Comparison of ENCODE assay signal across 2 mouse cellular contexts in the genomic region with DNA sequence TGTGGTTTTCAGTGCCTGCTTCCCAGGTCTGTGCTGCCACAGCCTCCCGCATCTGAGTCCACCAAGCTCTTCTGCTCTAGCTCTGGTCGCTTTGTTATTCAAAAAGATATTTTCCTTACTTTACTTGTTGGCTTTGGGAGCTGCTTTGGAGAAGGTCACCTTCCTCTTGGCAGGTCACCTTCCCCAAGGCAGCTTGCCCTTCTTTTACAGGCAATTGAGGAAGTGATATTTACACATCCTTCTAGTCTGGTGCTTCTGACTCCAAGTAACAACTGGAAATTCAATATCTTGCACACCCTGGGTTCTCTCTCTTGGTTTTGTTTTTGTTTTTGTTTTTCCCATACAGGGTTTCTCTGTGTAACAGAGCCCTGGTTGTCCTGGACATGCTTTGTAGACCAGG. TPM values are rescaled to one million over a fixed set of nuclear protein-coding genes. Genes with fewer than 3 reads are reported as not detected.
"Had no signal": no experiment of that assay in that cellular context is flagged by ENCODE, and none has a peak within 500 bp of the region (broad histone marks: within the 10 kb centered on the region; RNA-seq: fewer than 3 reads in every experiment).

No protein-coding gene starts in this region.

RNA-seq across cellular contexts. Expression of gene Serinc4, which starts 27.8 kb away (rescaled TPM):
- total RNA-seq: liver, adult 2 months; megakaryocyte-erythroid progenitor cell, adult 5-6 weeks had no signal
